Comparison of ENCODE assay signal across 8 mouse cellular contexts in genomic region chr9:78646008-78646777, GRCm38 (mm10). TPM values are rescaled to one million over a fixed set of nuclear protein-coding genes. Genes with fewer than 3 reads are reported as not detected.
DNase-seq lines count a peak whose midpoint lies in the region; ATAC-seq and TF ChIP-seq lines count a peak whose summit lies in the region.

No protein-coding gene starts in this region.

- peak; percentile 41; the same call in 1 of the 2 replicates for TF ChIP-seq CTCF in liver, adult 2 months (IDR thresholded peaks at IDR 0.05; ENCODE audit: low read depth, low read length)

- H3K4me3 ChIP-seq in liver, adult 2 months (ENCODE audit: insufficient read depth, low read depth, low read length): no peak overlapping the region

- H3K27ac ChIP-seq in liver, adult 2 months (replicated peaks; ENCODE audit: insufficient read depth, low read depth, low read length): no peak overlapping the region

- H3K36me3 ChIP-seq in liver, adult 2 months (ENCODE audit: control insufficient read depth, insufficient read depth, low read length): no peaks in the 10 kb centered on the region

- WGBS in liver, adult 2 months: 44% methylated on average over 6 of the region's 6 CpGs

- no peaks in the 10 kb centered on the region for H3K79me2 ChIP-seq in liver, adult 2 months (ENCODE audit: control insufficient read depth, insufficient read depth, low read length)

- peak; percentile 56 to 68; a peak in 3 of 4 replicates for ATAC-seq in hematopoietic stem cell, adult 5-6 weeks (replicated peaks in 1 of 2; ENCODE audit: insufficient read depth in 1 of 2, low FRiP score in 2 of 2, low TSS enrichment in 1 of 2, low read depth in 1 of 2, poor library complexity in 2 of 2, severe bottlenecking in 2 of 2)

- no peaks in the 10 kb centered on the region for H3K27me3 ChIP-seq in liver, adult 2 months (ENCODE audit: control insufficient read depth, insufficient read depth, low read length)

- TF ChIP-seq POLR2A in liver, adult 2 months (IDR thresholded peaks at IDR 0.05; ENCODE audit: extremely low read depth, insufficient read depth, low read length): no peak

- DNase-seq in cerebellum, adult 11 months: peak; percentile 15
- no peak for DNase-seq in cerebellum, adult 11-12 months
- peak; percentile 53 to 65 for DNase-seq in right cerebral cortex, adult 2 months (ENCODE audit: low spot score in 2 of 2)
- no peak for DNase-seq in right cerebral cortex, postnatal 25 days
- DNase-seq in cerebellum, postnatal 14 days: peak; percentile 72 to 89
- DNase-seq in liver, adult 2 months (ENCODE audit: extremely low read depth, low read depth, low spot score): peak; percentile 16
- DNase-seq in right cerebral cortex, postnatal 14 days: peak; percentile 76

- H3K9ac ChIP-seq in liver, adult 2 months (ENCODE audit: low read depth, low read length): no peak overlapping the region

- H3K4me1 ChIP-seq in liver, adult 2 months (ENCODE audit: control insufficient read depth, insufficient read depth, low read length): no peaks in the 10 kb centered on the region

RNA-seq across cellular contexts. Expression of gene Cd109, which starts 30.8 kb away (rescaled TPM):
- not detected in 2 replicates for total RNA-seq in hematopoietic stem cell, adult 5-6 weeks (2017)
- not detected in 2 replicates for total RNA-seq in liver, adult 2 months (2014; rRNA removed)
- not detected in 2 replicates for polyA plus RNA-seq in liver, adult 2 months (2012; rRNA removed)

RNA-seq across cellular contexts. Expression of gene Slc17a5, which starts 58.4 kb away (rescaled TPM):
- total RNA-seq in hematopoietic stem cell, adult 5-6 weeks (2017): 7.0 and 11.1 TPM in 2 replicates
- 16.4 and 17.0 TPM in 2 replicates for total RNA-seq in liver, adult 2 months (2014; rRNA removed)
- 10.9 and 12.1 TPM in 2 replicates for polyA plus RNA-seq in liver, adult 2 months (2012; rRNA removed)

Comparison
In these comparisons a context has a peak if more than half of its experiments do, and no peak if none do; other contexts are left out.
1. DNase-seq: peak in cerebellum, adult 11 months (single experiment), right cerebral cortex, adult 2 months (2 of 2), cerebellum, postnatal 14 days (2 of 2), liver, adult 2 months (single experiment) and right cerebral cortex, postnatal 14 days (single experiment); none in cerebellum, adult 11-12 months (single experiment) and right cerebral cortex, postnatal 25 days (single experiment).